Mouse (Mus musculus) left cerebral cortex, adult 6 months (tissue): ENCODE data around the gene Olfr781. TPM values are rescaled to one million over a fixed set of nuclear protein-coding genes. Genes with fewer than 3 reads are reported as not detected.

Experiments used
- long read RNA-seq, 2 experiments: library from polyadenylated mRNA; unstranded; transcript quantifications; one replicate each; pipeline ENCODE4 v2.0.0; 2019 to 2020
- polyA plus RNA-seq: library from polyadenylated mRNA; unstranded; fragments of <200 nt; fragmentation: Nextera tagmentation; gene quantifications from 2 replicates; pipeline ENCODE4 v1.2.3, GENCODE M21; 2021

Gene Olfr781
- not detected in 2 replicates for polyA plus RNA-seq
- long read RNA-seq, experiment 1, result 0 reads
- long read RNA-seq, experiment 2, result 0 reads

GRCm38 (mm10) chr10:129328554-129328953, at the start of gene Olfr781:
Gene Olfr781, plus strand, starts transcription at chr10:129328854.

GRCm38 (mm10) chr10:129317817-129318216, 10.8 kb upstream of the Olfr781 start, which contains the start of gene Olfr780:
Gene Olfr780, plus strand, starts transcription at chr10:129318117.

GRCm38 (mm10) chr10:129348550-129348949, 19.9 kb downstream of the Olfr781 start, which contains the start of gene Olfr782:
Gene Olfr782, plus strand, starts transcription at chr10:129348850.

Other genes with a start within 250 kb of the Olfr781 start
- not detected in 2 replicates for gene Olfr767, start 245.9 kb upstream of the Olfr781 start, polyA plus RNA-seq
- not detected in 2 replicates for gene Olfr768, start 229.5 kb upstream of the Olfr781 start, polyA plus RNA-seq
- not detected in 2 replicates for gene Olfr769, start 211.0 kb upstream of the Olfr781 start, polyA plus RNA-seq
- not detected in 2 replicates for gene Olfr770, start 189.9 kb upstream of the Olfr781 start, polyA plus RNA-seq
- not detected in 2 replicates for gene Olfr771, start 164.1 kb upstream of the Olfr781 start, polyA plus RNA-seq
- gene Olfr772, start 150.9 kb upstream of the Olfr781 start, polyA plus RNA-seq, result not detected in 2 replicates
- not detected in 2 replicates for gene Olfr773, start 141.4 kb upstream of the Olfr781 start, polyA plus RNA-seq
- gene Olfr774, start 92.7 kb upstream of the Olfr781 start, polyA plus RNA-seq, result not detected in 2 replicates
- gene Olfr775, start 80.4 kb upstream of the Olfr781 start, polyA plus RNA-seq, result not detected in 2 replicates
- not detected in 2 replicates for gene Olfr776, start 69.7 kb upstream of the Olfr781 start, polyA plus RNA-seq
- gene Olfr777, start 57.4 kb upstream of the Olfr781 start, polyA plus RNA-seq, result not detected in 2 replicates
- not detected in 2 replicates for gene Olfr780, start 10.7 kb upstream of the Olfr781 start, polyA plus RNA-seq
- gene Olfr782, start 20.0 kb downstream of the Olfr781 start, polyA plus RNA-seq, result not detected in 2 replicates
- gene Olfr784, start 55.2 kb downstream of the Olfr781 start, polyA plus RNA-seq, result 0.04 and 0.06 TPM in 2 replicates
- not detected in 2 replicates for gene Olfr785, start 76.6 kb downstream of the Olfr781 start, polyA plus RNA-seq
- gene Olfr786, start 98.5 kb downstream of the Olfr781 start, polyA plus RNA-seq, result not detected in 2 replicates
- not detected in 2 replicates for gene Olfr787, start 133.0 kb downstream of the Olfr781 start, polyA plus RNA-seq
- not detected in 2 replicates for gene Olfr788, start 142.1 kb downstream of the Olfr781 start, polyA plus RNA-seq
- not detected in 2 replicates for gene Olfr789, start 155.9 kb downstream of the Olfr781 start, polyA plus RNA-seq
- not detected in 2 replicates for gene Olfr790, start 169.6 kb downstream of the Olfr781 start, polyA plus RNA-seq
- not detected in 2 replicates for gene Olfr791, start 192.9 kb downstream of the Olfr781 start, polyA plus RNA-seq
- gene Olfr792, start 210.3 kb downstream of the Olfr781 start, polyA plus RNA-seq, result not detected in 2 replicates
- gene Olfr794, start 238.8 kb downstream of the Olfr781 start, polyA plus RNA-seq, result not detected in 2 replicates